Mouse (Mus musculus) brain, embryonic 14.5 days (tissue): ENCODE measurements around the gene Ccdc138.

Source experiments
- CTCF ChIP-seq: fragments of 200-500 bp; IDR thresholded peaks from 2 replicates; pipeline ENCODE4 v1.5.1; 2012; ENCODE audit warnings: inconsistent platforms, mild to moderate bottlenecking, moderate library complexity, borderline replicate concordance; ENCODE audit not compliant: insufficient read depth, insufficient read length; ENCODE audit errors: extremely low read depth
- POLR2A ChIP-seq: fragments of 200-500 bp; IDR thresholded peaks from 2 replicates; pipeline ENCODE4 v1.6.1; 2012; ENCODE audit warnings: mild to moderate bottlenecking, inconsistent platforms, borderline replicate concordance; ENCODE audit not compliant: poor library complexity, insufficient read depth, insufficient read length, severe bottlenecking; ENCODE audit errors: extremely low read depth

DNA sequence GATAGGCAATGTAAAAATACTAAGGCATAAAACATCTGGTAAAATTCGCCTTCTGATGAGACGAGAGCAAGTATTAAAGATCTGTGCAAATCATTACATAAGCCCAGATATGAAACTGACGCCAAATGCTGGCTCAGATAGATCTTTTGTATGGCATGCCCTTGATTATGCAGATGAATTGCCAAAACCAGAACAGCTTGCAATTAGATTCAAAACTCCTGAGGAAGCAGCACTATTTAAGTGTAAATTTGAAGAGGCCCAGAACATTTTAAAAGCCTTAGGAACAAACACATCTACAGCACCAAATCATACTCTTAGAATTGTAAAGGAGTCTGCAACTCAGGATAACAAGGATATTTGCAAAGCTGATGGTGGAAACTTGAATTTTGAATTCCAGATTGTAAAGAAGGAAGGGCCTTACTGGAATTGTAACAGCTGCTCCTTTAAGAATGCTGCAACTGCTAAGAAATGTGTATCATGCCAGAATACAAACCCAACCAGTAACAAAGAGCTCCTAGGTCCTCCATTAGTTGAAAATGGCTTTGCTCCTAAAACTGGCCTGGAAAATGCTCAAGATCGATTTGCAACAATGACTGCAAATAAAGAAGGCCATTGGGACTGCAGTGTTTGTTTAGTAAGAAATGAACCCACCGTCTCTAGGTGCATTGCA lies 20.5 kb upstream of the Ccdc138 start:
- TF ChIP-seq CTCF = no peak
- TF ChIP-seq POLR2A = no peak
